Comparison of ENCODE assay signal across 9 mouse cellular contexts in genomic region chr6:146640991-146641390, GRCm38 (mm10).
"Had no signal": no experiment of that assay in that cellular context is flagged by ENCODE, and none has a peak within 500 bp of the region (broad histone marks: within the 10 kb centered on the region; RNA-seq: fewer than 3 reads in every experiment).

No protein-coding gene starts in this region.

- H3K4me3 ChIP-seq: lung, embryonic 15.5 days; midbrain, embryonic 10.5 days had no signal

- H3K4me2 ChIP-seq: limb, embryonic 15.5 days; lung, embryonic 15.5 days had no signal

- H3K9me3 ChIP-seq: limb, embryonic 15.5 days; lung, embryonic 15.5 days; midbrain, embryonic 10.5 days; neural tube, embryonic 15.5 days had no signal

- H3K27ac ChIP-seq: limb, embryonic 15.5 days; lung, embryonic 15.5 days; neural tube, embryonic 15.5 days had no signal

- DNase-seq: kidney, postnatal 10 days; lung, postnatal 14 days; midbrain, embryonic 14.5 days; right cerebral cortex, adult 18-20 months; right cerebral cortex, postnatal 25 days had no signal

- H3K36me3 ChIP-seq: limb, embryonic 15.5 days; lung, embryonic 15.5 days; midbrain, embryonic 10.5 days; neural tube, embryonic 15.5 days had no signal

- H3K27me3 ChIP-seq: limb, embryonic 15.5 days; lung, embryonic 15.5 days; neural tube, embryonic 15.5 days had no signal

- H3K9ac ChIP-seq: limb, embryonic 15.5 days; lung, embryonic 15.5 days; neural tube, embryonic 15.5 days had no signal
